Mouse (Mus musculus): ENCODE data around the gene Lpin3. TPM values are rescaled to one million over a fixed set of nuclear protein-coding genes. Genes with fewer than 3 reads are reported as not detected.

The Lpin3 gene
- polyA plus RNA-seq, 1 experiment: 2.5 TPM

DNA sequence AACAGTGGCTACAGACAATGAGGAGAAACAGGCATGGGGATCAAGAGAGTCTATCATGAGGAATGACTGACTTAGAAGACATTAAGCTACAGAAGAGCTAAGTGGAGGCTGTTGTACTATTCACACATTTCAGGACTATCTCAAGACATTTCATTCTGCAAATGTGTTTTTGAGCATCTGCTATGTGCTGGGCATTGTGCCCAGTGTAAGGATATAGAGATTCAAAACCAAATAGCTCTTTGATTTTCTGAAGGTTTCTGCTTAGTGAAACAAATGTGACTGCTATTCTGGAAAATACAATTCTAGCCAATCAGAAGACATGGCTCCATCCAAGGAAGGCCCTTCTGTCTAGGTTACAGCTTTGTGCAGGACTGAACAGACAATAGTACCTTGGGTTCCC is 25.8 kb upstream of the Lpin3 start:
- Histone ChIP-seq H3K27me3 (ENCODE audit: control insufficient read depth, insufficient read depth, low read length) (no peaks in the 10 kb centered on the region), H3K4me1 (replicated peaks; ENCODE audit: control insufficient read depth, insufficient read depth, low read length) (no peaks in the 10 kb centered on the region), H3K4me3 (ENCODE audit: control insufficient read depth, insufficient read depth, low read length) (no peak overlapping the region), H3K27ac (ENCODE audit: control insufficient read depth, insufficient read depth, low read length) (no peak overlapping the region), H3K36me3 (ENCODE audit: control insufficient read depth, insufficient read depth, low read length) (no peaks in the 10 kb centered on the region)
- TF ChIP-seq POLR2A (IDR thresholded peaks at IDR 0.05; ENCODE audit: control insufficient read depth, extremely low read depth, insufficient read depth, low read length, poor library complexity) (no peak), CTCF (IDR thresholded peaks at IDR 0.05; ENCODE audit: borderline replicate concordance, control insufficient read depth, extremely low read depth, insufficient read depth, low read length, poor library complexity) (no peak)
- no peak for DNase-seq

DNA sequence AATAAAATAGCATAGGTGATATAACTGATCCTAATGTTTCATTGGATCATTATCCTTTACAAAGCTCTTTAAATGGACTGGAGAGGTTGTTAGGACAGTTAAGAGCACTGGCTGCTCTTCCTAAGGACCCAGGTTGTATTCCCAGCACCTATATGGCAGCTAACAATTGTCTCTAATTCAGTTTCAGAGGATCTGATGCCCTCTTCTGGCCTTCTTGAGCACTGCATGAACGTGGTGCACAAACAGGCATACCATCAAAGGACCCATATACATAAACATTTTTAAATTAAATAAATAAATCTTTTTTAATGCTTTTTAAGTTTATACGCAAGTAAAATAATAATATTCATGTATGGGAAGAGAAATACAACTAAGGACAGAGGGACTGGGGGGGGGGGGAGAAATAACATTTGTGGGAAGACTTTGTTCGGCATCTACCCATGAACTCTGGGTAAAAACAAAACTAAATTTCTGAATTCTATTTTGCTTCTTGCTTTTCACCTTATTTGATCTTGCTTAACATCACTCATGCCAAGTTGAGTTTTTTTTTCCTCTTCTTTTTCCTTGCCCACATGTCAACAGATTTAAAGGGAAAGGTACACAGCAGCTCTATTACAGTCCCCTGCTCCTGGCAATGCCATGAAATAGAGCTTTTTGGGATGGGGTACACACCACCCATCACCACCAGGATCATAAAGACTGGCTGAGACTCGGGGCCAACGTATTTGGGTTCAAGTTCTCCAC is 23.9 kb upstream of the Lpin3 start:
- Histone ChIP-seq H3K27me3 (ENCODE audit: control insufficient read depth, insufficient read depth, low read length) (no peaks in the 10 kb centered on the region), H3K36me3 (ENCODE audit: control insufficient read depth, insufficient read depth, low read length) (no peaks in the 10 kb centered on the region), H3K27ac (ENCODE audit: control insufficient read depth, insufficient read depth, low read length) (no peak overlapping the region), H3K4me3 (ENCODE audit: control insufficient read depth, insufficient read depth, low read length) (no peak overlapping the region), H3K4me1 (replicated peaks; ENCODE audit: control insufficient read depth, insufficient read depth, low read length) (no peaks in the 10 kb centered on the region)
- 94% methylated on average over 5 of the region's 5 CpGs for WGBS
- peak; percentile 11 for DNase-seq
- TF ChIP-seq POLR2A (IDR thresholded peaks at IDR 0.05; ENCODE audit: control insufficient read depth, extremely low read depth, insufficient read depth, low read length, poor library complexity) (no peak), CTCF (IDR thresholded peaks at IDR 0.05; ENCODE audit: borderline replicate concordance, control insufficient read depth, extremely low read depth, insufficient read depth, low read length, poor library complexity) (no peak)

DNA sequence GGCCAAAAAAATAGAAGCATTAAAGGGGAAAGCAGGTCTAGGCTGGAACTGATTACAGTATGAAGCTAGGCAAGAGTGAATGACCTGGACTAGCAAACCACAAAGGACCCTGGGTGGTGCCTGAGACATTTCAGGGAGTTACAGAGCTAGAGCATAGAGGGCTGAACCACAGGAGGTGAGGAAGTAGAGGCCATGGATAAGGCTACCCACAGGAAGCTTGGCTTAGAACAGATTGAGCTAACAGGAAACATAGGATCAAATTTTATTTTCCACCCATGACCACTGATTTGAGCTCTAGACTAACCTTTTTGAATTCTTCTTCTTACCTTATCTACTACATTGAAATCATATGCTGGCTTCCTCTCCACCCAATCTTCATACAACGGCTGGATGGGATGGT is 20.1 kb upstream of the Lpin3 start:
- Histone ChIP-seq H3K27ac (ENCODE audit: control insufficient read depth, insufficient read depth, low read length) (no peak overlapping the region), H3K4me3 (ENCODE audit: control insufficient read depth, insufficient read depth, low read length) (no peak overlapping the region), H3K4me1 (replicated peaks; ENCODE audit: control insufficient read depth, insufficient read depth, low read length) (no peaks in the 10 kb centered on the region), H3K27me3 (ENCODE audit: control insufficient read depth, insufficient read depth, low read length) (no peaks in the 10 kb centered on the region), H3K36me3 (ENCODE audit: control insufficient read depth, insufficient read depth, low read length) (no peaks in the 10 kb centered on the region)
- TF ChIP-seq POLR2A (IDR thresholded peaks at IDR 0.05; ENCODE audit: control insufficient read depth, extremely low read depth, insufficient read depth, low read length, poor library complexity) (no peak), CTCF (IDR thresholded peaks at IDR 0.05; ENCODE audit: borderline replicate concordance, control insufficient read depth, extremely low read depth, insufficient read depth, low read length, poor library complexity) (no peak)
- WGBS: 15% methylated on average over 1 of the region's 1 CpGs
- no peak for DNase-seq

DNA sequence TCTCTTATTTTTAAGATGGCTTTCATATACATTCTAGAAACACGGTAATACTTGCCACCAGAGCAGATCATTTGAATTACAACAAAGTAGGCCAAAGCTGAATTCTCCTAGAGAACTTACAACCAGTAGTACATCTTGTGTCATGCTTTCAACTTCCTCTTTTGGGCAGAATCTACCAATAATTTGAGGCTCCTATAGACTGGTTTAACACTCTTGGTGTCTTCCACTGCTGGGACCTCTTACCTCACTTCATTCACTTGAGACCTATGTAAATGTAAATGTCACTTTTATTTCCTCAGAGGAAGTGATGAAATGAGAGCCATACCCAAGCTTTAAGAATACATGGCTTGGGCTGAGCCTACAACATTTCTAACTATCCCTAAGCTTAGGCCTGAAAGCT is 16.4 kb upstream of the Lpin3 start:
- Histone ChIP-seq H3K36me3 (ENCODE audit: control insufficient read depth, insufficient read depth, low read length) (no peaks in the 10 kb centered on the region), H3K27ac (ENCODE audit: control insufficient read depth, insufficient read depth, low read length) (no peak overlapping the region), H3K4me3 (ENCODE audit: control insufficient read depth, insufficient read depth, low read length) (no peak overlapping the region), H3K4me1 (replicated peaks; ENCODE audit: control insufficient read depth, insufficient read depth, low read length) (peaks cover 2% of the 10 kb centered on the region; the same call in 1 of the 2 replicates), H3K27me3 (ENCODE audit: control insufficient read depth, insufficient read depth, low read length) (no peaks in the 10 kb centered on the region)
- DNase-seq: no peak
- TF ChIP-seq POLR2A (IDR thresholded peaks at IDR 0.05; ENCODE audit: control insufficient read depth, extremely low read depth, insufficient read depth, low read length, poor library complexity): no peak
- TF ChIP-seq CTCF (IDR thresholded peaks at IDR 0.05; ENCODE audit: borderline replicate concordance, control insufficient read depth, extremely low read depth, insufficient read depth, low read length, poor library complexity): no peak
- 94% methylated on average over 1 of the region's 1 CpGs for WGBS

DNA sequence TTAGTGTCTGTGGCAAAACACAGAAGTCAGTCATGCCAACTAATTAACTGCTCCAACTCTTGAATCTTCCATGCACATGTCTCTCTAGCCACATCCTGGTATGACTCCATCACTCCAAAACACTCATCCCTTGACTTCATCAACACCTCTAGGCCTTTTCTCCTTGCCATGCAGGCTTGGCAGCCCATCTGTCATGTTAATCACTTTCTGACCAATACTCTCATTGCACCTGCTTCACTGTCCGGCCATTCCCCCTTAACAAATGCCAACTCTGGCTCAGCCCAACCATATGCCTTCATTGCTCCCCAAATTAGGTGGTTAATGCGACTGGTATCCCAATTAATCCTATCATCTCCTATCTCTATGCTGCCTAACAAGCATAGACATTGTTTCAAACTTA is 15.2 kb upstream of the Lpin3 start:
- no peaks in the 10 kb centered on the region for H3K27me3 ChIP-seq (ENCODE audit: control insufficient read depth, insufficient read depth, low read length)
- no peak for DNase-seq
- H3K4me3 ChIP-seq (ENCODE audit: control insufficient read depth, insufficient read depth, low read length): no peak overlapping the region
- no peaks in the 10 kb centered on the region for H3K36me3 ChIP-seq (ENCODE audit: control insufficient read depth, insufficient read depth, low read length)
- peaks cover 2% of the 10 kb centered on the region; the same call in 1 of the 2 replicates for H3K4me1 ChIP-seq (replicated peaks; ENCODE audit: control insufficient read depth, insufficient read depth, low read length)
- 95% methylated on average over 2 of the region's 2 CpGs for WGBS
- TF ChIP-seq POLR2A (IDR thresholded peaks at IDR 0.05; ENCODE audit: control insufficient read depth, extremely low read depth, insufficient read depth, low read length, poor library complexity) (no peak), CTCF (IDR thresholded peaks at IDR 0.05; ENCODE audit: borderline replicate concordance, control insufficient read depth, extremely low read depth, insufficient read depth, low read length, poor library complexity) (no peak)
- H3K27ac ChIP-seq (ENCODE audit: control insufficient read depth, insufficient read depth, low read length): no peak overlapping the region

DNA sequence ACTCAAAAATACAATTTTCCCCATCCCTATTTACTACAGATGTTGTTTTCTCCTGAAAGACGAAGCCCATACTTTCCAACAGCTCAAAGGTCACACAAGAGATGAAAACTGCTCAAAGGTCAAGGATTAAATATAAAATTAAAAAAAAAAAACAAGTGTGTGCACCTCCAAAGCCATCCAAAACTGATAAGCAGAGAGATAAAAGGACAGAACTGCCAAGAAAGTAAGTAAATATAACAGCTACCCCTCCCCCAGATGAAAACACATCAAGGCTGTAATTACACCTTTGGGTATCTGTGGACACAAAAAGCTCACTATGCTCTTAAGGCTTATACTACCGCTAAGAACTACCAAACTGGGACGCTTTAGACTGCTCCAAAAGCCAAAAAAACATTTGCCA is 11.0 kb upstream of the Lpin3 start:
- TF ChIP-seq POLR2A (IDR thresholded peaks at IDR 0.05; ENCODE audit: control insufficient read depth, extremely low read depth, insufficient read depth, low read length, poor library complexity) (no peak), CTCF (IDR thresholded peaks at IDR 0.05; ENCODE audit: borderline replicate concordance, control insufficient read depth, extremely low read depth, insufficient read depth, low read length, poor library complexity) (no peak)
- no peak for DNase-seq
- Histone ChIP-seq H3K4me3 (ENCODE audit: control insufficient read depth, insufficient read depth, low read length) (no peak overlapping the region), H3K4me1 (replicated peaks; ENCODE audit: control insufficient read depth, insufficient read depth, low read length) (peaks cover 5% of the 10 kb centered on the region), H3K27me3 (ENCODE audit: control insufficient read depth, insufficient read depth, low read length) (no peaks in the 10 kb centered on the region), H3K27ac (ENCODE audit: control insufficient read depth, insufficient read depth, low read length) (no peak overlapping the region), H3K36me3 (ENCODE audit: control insufficient read depth, insufficient read depth, low read length) (no peaks in the 10 kb centered on the region)
- WGBS: 96% methylated on average over 3 of the region's 3 CpGs

DNA sequence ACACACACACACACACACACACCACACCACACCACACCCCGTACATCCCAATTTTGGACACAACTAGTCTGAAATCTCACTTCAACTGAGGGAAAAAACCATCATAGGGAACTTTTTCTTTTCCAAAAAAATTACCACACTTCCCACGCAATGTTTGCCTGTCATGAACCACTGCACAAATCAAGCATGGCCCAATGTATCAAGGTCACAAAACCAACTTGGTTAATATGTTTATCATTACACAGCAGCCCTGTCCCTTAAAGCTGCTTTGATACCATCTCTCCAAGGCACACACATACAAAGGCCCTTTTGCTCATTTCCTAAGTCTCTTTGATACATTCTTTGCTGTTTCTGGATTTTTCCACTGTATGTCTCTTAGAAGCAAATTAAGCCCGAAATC is 9.2 kb upstream of the Lpin3 start:
- Histone ChIP-seq H3K4me3 (ENCODE audit: control insufficient read depth, insufficient read depth, low read length) (no peak overlapping the region), H3K27ac (ENCODE audit: control insufficient read depth, insufficient read depth, low read length) (no peak overlapping the region), H3K27me3 (ENCODE audit: control insufficient read depth, insufficient read depth, low read length) (no peaks in the 10 kb centered on the region), H3K4me1 (replicated peaks; ENCODE audit: control insufficient read depth, insufficient read depth, low read length) (peaks cover 5% of the 10 kb centered on the region), H3K36me3 (ENCODE audit: control insufficient read depth, insufficient read depth, low read length) (no peaks in the 10 kb centered on the region)
- TF ChIP-seq CTCF (IDR thresholded peaks at IDR 0.05; ENCODE audit: borderline replicate concordance, control insufficient read depth, extremely low read depth, insufficient read depth, low read length, poor library complexity) (no peak), POLR2A (IDR thresholded peaks at IDR 0.05; ENCODE audit: control insufficient read depth, extremely low read depth, insufficient read depth, low read length, poor library complexity) (no peak)
- whole genome bisulfite sequencing: 94% methylated on average over 3 of the region's 3 CpGs
- DNase-seq: no peak
